Mouse (Mus musculus): Measurements from ENCODE around the gene Casd1. TPM values are rescaled to one million over a fixed set of nuclear protein-coding genes. Genes with fewer than 3 reads are reported as not detected.
"Not testable (repeated sequence)": the region's sequence is repeated elsewhere in the genome, so short reads cannot be mapped to it uniquely, and the experiment has no call there.

Gene Casd1
- polyA plus RNA-seq, 1 experiment, result 18.2 TPM

DNA sequence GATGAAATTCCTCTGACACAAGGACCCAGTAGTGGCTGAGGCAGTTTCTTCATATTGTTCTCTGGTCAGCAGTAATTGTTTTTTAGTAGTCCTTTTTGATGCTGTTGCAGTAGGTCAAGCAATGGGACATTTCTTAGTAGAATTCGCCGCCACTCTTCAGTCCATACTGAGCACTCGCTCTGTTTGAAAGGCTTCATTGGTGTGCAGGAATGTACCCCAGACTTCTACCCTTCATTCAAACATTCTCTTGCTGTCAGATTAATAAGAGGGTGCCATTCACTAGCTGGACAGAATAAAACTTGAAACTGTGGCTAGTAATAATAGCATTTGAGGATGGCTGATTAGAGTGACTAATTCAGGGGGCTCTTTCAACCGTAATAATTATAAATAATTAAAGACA lies 32.5 kb downstream of the Casd1 start:
- Histone ChIP-seq H3K4me1 (replicated peaks; ENCODE audit: control insufficient read depth, insufficient read depth, low read length) (no peaks in the 10 kb centered on the region), H3K27me3 (ENCODE audit: control insufficient read depth, insufficient read depth, low read length) (no peaks in the 10 kb centered on the region), H3K36me3 (ENCODE audit: control insufficient read depth, insufficient read depth, low read length) (0 out of 2 replicates have a peak, but pooled peaks cover 6% of the 10 kb centered on the region), H3K4me3 (ENCODE audit: control insufficient read depth, insufficient read depth, low read length) (no peak overlapping the region), H3K27ac (ENCODE audit: control insufficient read depth, insufficient read depth, low read length) (no peak overlapping the region)
- no peak for DNase-seq
- WGBS, result 98% methylated on average over 4 of the region's 4 CpGs
- no peak for TF ChIP-seq CTCF (IDR thresholded peaks at IDR 0.05; ENCODE audit: borderline replicate concordance, control insufficient read depth, extremely low read depth, insufficient read depth, low read length, poor library complexity)
- no peak for TF ChIP-seq POLR2A (IDR thresholded peaks at IDR 0.05; ENCODE audit: control insufficient read depth, extremely low read depth, insufficient read depth, low read length, poor library complexity)

DNA sequence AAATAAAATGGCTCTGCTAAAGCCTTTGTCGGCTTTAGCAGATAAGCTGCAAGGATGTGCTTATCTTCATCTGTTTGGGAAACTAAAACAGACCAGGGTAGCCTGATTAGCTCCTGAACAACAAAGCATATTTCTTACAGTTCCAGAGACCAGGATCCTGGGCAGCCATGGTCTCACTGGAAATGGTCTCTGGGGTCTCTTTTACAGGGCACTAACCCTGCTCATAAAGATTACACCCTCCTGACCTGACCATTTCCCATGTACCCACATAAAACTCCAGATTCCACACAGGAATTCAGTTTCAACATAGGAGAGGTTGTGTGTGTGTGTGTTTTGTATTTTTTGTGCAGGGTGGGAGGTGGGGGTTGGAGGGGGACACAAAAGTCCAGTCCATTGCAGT lies 34.2 kb downstream of the Casd1 start:
- no peak for DNase-seq
- H3K27ac ChIP-seq (ENCODE audit: control insufficient read depth, insufficient read depth, low read length), result no peak overlapping the region
- 0 out of 2 replicates have a peak, but pooled peaks cover 6% of the 10 kb centered on the region for H3K36me3 ChIP-seq (ENCODE audit: control insufficient read depth, insufficient read depth, low read length)
- no peak for TF ChIP-seq CTCF (IDR thresholded peaks at IDR 0.05; ENCODE audit: borderline replicate concordance, control insufficient read depth, extremely low read depth, insufficient read depth, low read length, poor library complexity)
- TF ChIP-seq POLR2A (IDR thresholded peaks at IDR 0.05; ENCODE audit: control insufficient read depth, extremely low read depth, insufficient read depth, low read length, poor library complexity), result no peak
- H3K4me1 ChIP-seq (replicated peaks; ENCODE audit: control insufficient read depth, insufficient read depth, low read length), result no peaks in the 10 kb centered on the region
- H3K4me3 ChIP-seq (ENCODE audit: control insufficient read depth, insufficient read depth, low read length), result no peak overlapping the region
- no peaks in the 10 kb centered on the region for H3K27me3 ChIP-seq (ENCODE audit: control insufficient read depth, insufficient read depth, low read length)
- 96% methylated on average over 1 of the region's 1 CpGs for WGBS

DNA sequence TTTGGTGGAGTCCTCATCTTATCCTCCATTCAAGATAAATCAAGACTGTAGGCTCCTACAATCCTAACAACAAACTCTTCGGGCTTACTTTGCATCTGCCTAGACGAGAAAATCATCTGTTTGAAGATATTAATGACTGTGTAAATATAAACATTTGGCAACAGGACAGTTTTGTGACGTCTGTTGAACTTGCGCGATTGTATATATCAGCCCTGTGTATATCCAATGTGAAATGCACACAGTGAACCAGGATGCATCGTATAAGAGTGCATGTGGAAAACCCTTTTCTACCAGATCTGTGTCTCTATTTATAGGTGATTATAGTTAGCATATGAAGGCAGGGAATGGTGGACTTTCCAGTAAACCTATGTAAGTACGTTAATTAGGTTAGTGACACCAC lies 41.4 kb downstream of the Casd1 start:
- 96% methylated on average over 7 of the region's 7 CpGs for WGBS
- Histone ChIP-seq H3K27me3 (ENCODE audit: control insufficient read depth, insufficient read depth, low read length) (no peaks in the 10 kb centered on the region), H3K36me3 (ENCODE audit: control insufficient read depth, insufficient read depth, low read length) (0 out of 2 replicates have a peak, but pooled peaks cover 6% of the 10 kb centered on the region), H3K4me1 (replicated peaks; ENCODE audit: control insufficient read depth, insufficient read depth, low read length) (no peaks in the 10 kb centered on the region), H3K4me3 (ENCODE audit: control insufficient read depth, insufficient read depth, low read length) (no peak overlapping the region), H3K27ac (ENCODE audit: control insufficient read depth, insufficient read depth, low read length) (no peak overlapping the region)
- TF ChIP-seq POLR2A (IDR thresholded peaks at IDR 0.05; ENCODE audit: control insufficient read depth, extremely low read depth, insufficient read depth, low read length, poor library complexity) (no peak), CTCF (IDR thresholded peaks at IDR 0.05; ENCODE audit: borderline replicate concordance, control insufficient read depth, extremely low read depth, insufficient read depth, low read length, poor library complexity) (no peak)
- DNase-seq, result no peak

DNA sequence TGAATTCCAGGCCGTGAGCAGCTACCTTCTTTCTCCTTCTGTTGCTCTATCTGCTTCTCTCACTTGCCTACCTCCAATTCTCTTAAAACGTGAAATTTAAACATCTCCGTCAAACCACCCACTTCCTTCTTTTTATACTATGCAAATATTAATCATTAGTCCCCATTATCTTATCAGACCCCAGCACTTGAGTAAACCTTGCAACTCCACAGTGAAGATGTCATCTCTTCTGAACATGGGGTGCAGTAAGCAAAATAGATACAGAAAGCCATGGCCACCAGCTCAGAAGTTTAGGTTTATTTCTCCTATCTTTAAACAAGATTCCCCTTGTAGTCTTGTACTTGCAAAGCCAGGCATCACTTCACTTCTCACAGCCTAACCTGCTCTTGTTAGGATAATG lies 46.7 kb downstream of the Casd1 start:
- no peak overlapping the region for H3K4me3 ChIP-seq (ENCODE audit: control insufficient read depth, insufficient read depth, low read length)
- TF ChIP-seq POLR2A (IDR thresholded peaks at IDR 0.05; ENCODE audit: control insufficient read depth, extremely low read depth, insufficient read depth, low read length, poor library complexity) (no peak), CTCF (IDR thresholded peaks at IDR 0.05; ENCODE audit: borderline replicate concordance, control insufficient read depth, extremely low read depth, insufficient read depth, low read length, poor library complexity) (no peak)
- DNase-seq, result no peak
- no peaks in the 10 kb centered on the region for H3K27me3 ChIP-seq (ENCODE audit: control insufficient read depth, insufficient read depth, low read length)
- no peaks in the 10 kb centered on the region for H3K36me3 ChIP-seq (ENCODE audit: control insufficient read depth, insufficient read depth, low read length)
- no peak overlapping the region for H3K27ac ChIP-seq (ENCODE audit: control insufficient read depth, insufficient read depth, low read length)
- no peaks in the 10 kb centered on the region for H3K4me1 ChIP-seq (replicated peaks; ENCODE audit: control insufficient read depth, insufficient read depth, low read length)
- WGBS, result 71% methylated on average over 3 of the region's 3 CpGs

DNA sequence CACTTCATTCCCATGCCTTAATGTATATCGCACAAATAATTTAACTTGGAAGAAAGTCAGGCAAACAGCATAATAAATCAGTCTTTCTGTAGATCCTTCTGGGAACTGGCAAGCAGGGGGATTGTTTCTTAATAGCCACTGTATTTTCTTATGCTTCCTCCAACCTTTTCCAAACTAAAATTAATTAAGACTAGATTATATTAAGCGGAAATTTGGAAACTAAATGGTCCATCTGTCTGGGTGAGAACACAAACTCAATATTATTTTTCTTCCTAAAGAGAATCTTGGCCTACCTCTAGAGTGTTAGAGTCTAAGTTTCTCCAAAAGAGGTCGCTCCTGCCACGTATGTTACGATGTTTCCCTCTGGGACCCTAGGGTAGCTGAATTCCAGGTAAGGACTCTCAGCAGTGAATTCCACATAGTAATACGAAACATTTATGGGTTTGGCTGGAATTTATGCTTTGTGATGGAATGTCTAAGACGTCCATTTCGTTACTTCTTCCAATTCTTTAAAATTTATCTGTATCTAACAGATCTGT lies 52.0 kb downstream of the Casd1 start:
- TF ChIP-seq POLR2A (IDR thresholded peaks at IDR 0.05; ENCODE audit: control insufficient read depth, extremely low read depth, insufficient read depth, low read length, poor library complexity), result no peak
- no peak for TF ChIP-seq CTCF (IDR thresholded peaks at IDR 0.05; ENCODE audit: borderline replicate concordance, control insufficient read depth, extremely low read depth, insufficient read depth, low read length, poor library complexity)
- Histone ChIP-seq H3K27ac (ENCODE audit: control insufficient read depth, insufficient read depth, low read length) (no peak overlapping the region), H3K4me1 (replicated peaks; ENCODE audit: control insufficient read depth, insufficient read depth, low read length) (no peaks in the 10 kb centered on the region), H3K27me3 (ENCODE audit: control insufficient read depth, insufficient read depth, low read length) (no peaks in the 10 kb centered on the region), H3K36me3 (ENCODE audit: control insufficient read depth, insufficient read depth, low read length) (no peaks in the 10 kb centered on the region), H3K4me3 (ENCODE audit: control insufficient read depth, insufficient read depth, low read length) (no peak overlapping the region)
- WGBS, result 95% methylated on average over 8 of the region's 8 CpGs
- no peak for DNase-seq

- DNase-seq; H3K36me3 ChIP-seq (ENCODE audit: control insufficient read depth, insufficient read depth, low read length); H3K27me3 ChIP-seq (ENCODE audit: control insufficient read depth, insufficient read depth, low read length); H3K27ac ChIP-seq (ENCODE audit: control insufficient read depth, insufficient read depth, low read length); H3K4me1 ChIP-seq (replicated peaks; ENCODE audit: control insufficient read depth, insufficient read depth, low read length); H3K4me3 ChIP-seq (ENCODE audit: control insufficient read depth, insufficient read depth, low read length): not testable (repeated sequence)
- whole genome bisulfite sequencing, result 97% methylated on average over 12 of the region's 12 CpGs
Observed at GRCm38 (mm10) chr6:4653741-4654140, 53.1 kb downstream of the Casd1 start.

- H3K27ac ChIP-seq (ENCODE audit: control insufficient read depth, insufficient read depth, low read length), result no peak overlapping the region
- no peaks in the 10 kb centered on the region for H3K36me3 ChIP-seq (ENCODE audit: control insufficient read depth, insufficient read depth, low read length)
- WGBS, result 87% methylated on average over 5 of the region's 5 CpGs
- TF ChIP-seq POLR2A (IDR thresholded peaks at IDR 0.05; ENCODE audit: control insufficient read depth, extremely low read depth, insufficient read depth, low read length, poor library complexity) (no peak), CTCF (IDR thresholded peaks at IDR 0.05; ENCODE audit: borderline replicate concordance, control insufficient read depth, extremely low read depth, insufficient read depth, low read length, poor library complexity) (no peak)
- H3K4me1 ChIP-seq (replicated peaks; ENCODE audit: control insufficient read depth, insufficient read depth, low read length), result no peaks in the 10 kb centered on the region
- no peaks in the 10 kb centered on the region for H3K27me3 ChIP-seq (ENCODE audit: control insufficient read depth, insufficient read depth, low read length)
- no peak for DNase-seq
- H3K4me3 ChIP-seq (ENCODE audit: control insufficient read depth, insufficient read depth, low read length), result no peak overlapping the region
Observed at GRCm38 (mm10) chr6:4655466-4655865, 54.8 kb downstream of the Casd1 start.
